Mouse (Mus musculus): ENCODE data around the gene Dock1.
A peak's percentile ranks its signal among the peaks of the same experiment; 100 is the strongest.

Dock1 gene

DNA sequence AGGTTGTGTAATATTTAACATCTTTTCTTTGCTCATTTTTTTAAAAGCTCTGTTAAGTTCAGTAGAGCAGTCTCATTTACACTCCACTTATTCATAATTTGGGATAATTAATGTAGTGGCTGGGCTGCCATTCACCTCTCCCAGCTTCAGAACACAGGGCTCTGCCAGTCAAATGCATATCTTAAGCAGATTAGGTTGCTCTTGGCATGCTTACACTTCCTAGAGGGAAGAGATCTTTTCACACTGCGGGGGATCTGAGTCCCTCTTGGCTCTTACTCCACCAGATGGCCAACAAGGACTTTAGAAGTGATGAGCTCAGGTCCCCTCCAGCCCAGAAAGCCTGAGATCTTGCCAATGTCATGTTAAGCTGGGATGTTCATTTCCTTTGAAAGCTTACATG, 150.8 kb downstream of the Dock1 start:
- DNase-seq (ENCODE audit: low read depth, low spot score) = no peak

DNA sequence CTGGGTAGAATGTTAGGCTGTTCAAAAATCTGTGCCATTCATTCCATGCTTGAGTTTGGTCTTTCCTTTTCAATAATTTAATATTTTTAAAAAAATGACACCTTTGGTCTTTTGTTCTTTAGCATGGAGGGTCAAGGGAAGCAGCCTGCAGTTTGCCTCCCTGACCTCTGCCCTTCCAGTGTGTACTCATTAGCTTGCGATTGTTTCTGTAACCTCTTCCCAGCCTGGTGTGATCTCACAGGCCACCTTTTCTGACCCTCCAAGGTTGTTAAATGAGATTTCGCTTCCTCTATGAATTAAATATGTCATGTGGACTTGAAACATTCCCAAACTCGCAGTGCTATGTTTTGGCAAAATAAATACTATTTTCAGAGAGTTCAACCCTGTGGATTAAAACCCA, 151.6 kb downstream of the Dock1 start:
- no peak for DNase-seq (ENCODE audit: low read depth, low spot score)

DNA sequence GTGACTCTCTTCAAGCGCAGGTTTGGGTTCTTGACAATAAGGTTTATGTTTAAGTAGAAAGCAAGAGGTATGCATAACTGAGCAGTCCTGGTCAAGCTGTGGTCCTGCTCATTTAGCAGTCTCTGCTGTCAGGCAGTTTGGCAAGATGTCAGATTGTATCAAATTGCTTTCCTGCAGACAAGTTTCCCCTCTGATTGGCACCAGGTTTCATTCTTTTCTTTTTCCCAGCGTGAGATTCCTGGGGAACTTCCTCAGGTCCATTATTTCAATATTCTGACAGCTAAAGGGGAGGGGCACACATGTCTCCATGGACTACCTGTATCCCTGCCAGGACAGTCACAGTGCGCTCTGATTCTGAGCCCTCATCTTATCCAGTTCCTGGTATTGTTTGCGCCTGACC, 153.4 kb downstream of the Dock1 start:
- no peak for DNase-seq (ENCODE audit: low read depth, low spot score)

DNA sequence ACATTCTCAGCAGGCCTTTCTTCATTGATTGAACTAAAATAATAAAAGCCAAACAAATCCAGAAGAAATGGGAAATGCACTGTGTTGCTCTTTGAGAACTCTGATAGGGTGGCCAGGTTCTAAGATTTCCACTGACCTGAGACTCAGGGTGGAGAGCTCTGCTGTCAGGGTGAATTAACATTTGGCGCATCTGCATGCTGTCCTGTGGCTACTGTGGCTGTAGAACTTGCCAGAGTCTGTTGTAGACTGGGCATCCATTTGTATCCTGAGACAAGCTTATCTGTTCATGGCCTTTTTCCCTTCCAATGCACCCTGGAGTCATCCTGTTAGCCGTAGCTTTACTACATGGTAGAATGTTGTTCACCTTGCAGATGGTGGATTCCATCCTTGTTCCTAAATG, 169.6 kb downstream of the Dock1 start:
- no peak for DNase-seq (ENCODE audit: low read depth, low spot score)

DNA sequence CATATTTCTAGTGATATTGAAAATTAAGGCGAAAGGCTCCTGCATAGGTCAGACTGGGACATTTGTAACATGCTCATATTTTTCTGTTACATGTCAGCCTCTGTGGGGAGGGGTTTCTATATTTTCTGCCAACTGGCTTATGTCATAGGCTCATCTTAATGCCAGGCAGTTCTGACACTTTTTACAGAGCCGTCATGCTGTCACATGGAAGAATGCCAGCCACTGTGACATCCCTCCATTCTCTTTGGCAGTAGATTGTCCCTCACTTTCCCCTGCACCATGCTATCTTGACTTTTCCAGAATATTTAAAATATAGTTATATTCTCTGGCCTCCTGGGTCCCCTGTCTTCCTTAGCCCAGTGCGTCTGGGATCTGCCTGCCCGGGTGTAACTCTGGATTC, 172.3 kb downstream of the Dock1 start:
- DNase-seq (ENCODE audit: low read depth, low spot score) = no peak

DNA sequence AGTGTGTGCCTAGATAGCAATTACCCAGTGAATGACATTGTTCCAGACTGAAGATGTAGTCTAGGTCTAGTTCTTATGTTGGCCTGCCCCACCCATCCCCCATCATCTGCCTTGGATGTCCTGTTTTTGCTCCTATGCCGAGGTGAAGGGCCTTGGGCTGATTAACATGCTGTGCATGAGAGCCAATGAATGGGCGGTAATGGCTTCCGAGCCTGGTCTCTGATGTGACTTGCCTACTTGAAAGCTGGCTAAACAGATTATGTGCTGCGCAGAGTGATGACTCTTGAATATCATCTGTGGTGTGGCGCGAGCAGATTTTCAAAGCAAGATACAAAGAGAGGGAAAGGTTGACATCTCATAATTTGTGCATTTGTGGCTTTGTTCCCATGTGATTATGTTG, 191.5 kb downstream of the Dock1 start:
- no peak for DNase-seq (ENCODE audit: low read depth, low spot score)

DNA sequence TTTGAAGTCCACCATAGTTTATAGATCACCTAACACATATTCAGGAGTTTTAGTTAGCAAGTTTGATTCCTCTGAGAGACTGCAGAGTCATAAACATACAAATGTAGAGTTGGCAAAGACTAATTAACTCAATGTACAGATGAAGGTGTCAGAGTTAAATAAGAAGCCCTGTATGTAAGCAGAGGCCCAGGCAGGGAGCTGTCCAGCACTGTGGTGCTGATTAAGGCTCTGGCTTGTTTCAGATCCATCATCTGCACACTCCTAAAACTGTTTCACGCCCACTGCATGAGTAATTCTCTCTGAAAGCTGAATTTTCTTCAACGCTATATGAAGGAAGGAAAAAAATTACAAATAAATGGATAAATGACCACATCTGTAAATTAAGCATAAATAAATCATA, 193.7 kb downstream of the Dock1 start:
- no peak for DNase-seq (ENCODE audit: low read depth, low spot score)

DNA sequence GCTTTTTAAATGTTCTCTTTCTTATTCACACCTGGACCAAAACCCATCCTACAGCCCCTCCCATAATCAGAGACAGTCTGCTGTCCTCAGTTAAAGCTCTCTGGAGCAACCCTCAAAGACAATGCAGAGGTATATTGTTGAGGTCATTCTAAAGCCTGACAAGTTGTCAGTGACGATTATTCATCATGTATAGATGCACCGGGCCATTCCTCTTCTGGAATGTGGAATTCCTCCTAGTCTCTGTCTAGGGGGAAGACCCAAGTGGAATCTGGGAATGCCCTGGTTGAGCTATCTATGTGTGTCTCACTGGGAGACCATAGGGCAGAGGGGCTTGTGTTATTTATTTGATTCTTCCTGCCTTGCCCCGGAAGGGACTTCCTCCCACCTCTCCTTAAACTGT, 202.1 kb downstream of the Dock1 start:
- no peak for DNase-seq (ENCODE audit: low read depth, low spot score)

DNA sequence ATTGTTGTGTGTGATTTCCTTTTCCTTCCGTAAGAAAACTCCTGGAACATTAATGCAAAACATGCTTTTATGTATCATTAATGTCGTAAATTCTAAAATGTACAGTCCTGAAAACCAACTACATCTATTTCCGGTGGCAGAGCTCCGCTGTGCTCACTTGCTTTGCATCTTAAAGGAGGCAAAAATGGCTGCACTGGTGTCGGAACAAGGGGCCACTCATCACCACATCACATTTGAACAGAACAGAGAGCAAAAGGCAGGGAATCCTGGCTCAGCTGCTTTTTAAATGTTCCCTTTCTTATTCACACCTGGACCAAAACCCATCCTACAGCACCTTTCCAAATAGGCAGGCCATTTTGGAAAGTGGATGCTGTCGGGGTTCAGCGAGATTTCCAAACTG, 202.5 kb downstream of the Dock1 start:
- no peak for DNase-seq (ENCODE audit: low read depth, low spot score)

DNA sequence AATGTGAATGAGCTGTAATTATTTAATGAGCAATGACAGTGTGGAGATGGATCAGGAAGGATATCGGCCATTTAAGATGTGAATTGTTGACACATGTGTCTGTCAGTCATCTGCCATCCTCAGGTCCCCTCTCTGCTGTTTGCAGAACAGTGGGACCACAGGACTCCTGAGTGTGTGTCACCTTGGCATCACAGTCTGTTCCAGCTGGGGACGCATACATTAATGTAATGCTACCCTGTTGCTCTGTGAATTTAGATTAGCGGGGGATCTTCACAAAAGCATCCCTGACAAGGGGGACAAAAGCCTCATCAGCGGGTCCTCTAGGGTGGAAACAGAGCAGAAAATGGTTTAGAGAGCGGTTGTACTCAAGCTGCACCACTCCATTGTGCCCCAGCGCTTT, 208.5 kb downstream of the Dock1 start:
- DNase-seq (ENCODE audit: low read depth, low spot score) = no peak

DNA sequence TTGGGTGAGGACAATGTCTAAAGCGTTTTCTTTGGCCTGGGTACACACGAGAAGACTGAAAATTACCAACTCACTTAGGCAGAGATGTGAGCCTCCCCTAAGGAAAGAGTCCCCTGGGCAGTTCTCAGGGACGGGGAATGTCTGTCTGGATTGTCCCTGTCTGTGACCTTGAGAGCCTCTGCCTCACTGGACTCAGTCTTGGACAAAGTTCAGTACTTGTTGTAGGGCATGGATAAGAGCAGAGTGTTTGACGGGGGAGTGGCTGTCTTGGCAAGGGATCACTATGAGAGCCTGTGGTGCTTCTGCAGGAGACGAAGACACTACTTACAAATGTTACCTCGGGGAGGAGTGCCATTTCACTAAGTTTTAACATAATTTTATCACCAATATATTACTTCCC, 210.0 kb downstream of the Dock1 start:
- no peak for DNase-seq (ENCODE audit: low read depth, low spot score)

DNA sequence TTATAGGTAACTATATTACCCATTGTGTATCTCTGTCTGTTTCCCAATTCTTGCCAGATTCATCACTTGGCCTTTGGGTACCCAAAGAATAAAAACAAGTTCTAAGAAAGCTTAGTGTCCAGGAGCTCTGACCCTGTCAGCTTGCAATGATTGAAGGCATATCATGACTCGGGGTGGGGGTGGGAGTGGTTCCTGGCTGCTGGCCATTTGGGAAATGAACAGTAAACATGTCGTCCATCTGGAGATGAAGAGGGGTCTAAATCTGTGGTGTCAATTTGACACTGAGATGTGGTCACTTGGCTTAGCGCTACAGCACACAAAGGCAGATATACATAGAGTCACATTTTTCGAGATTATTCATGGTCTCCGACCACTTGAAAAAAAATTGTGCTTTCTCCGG, 213.1 kb downstream of the Dock1 start:
- no peak for DNase-seq (ENCODE audit: low read depth, low spot score)

DNA sequence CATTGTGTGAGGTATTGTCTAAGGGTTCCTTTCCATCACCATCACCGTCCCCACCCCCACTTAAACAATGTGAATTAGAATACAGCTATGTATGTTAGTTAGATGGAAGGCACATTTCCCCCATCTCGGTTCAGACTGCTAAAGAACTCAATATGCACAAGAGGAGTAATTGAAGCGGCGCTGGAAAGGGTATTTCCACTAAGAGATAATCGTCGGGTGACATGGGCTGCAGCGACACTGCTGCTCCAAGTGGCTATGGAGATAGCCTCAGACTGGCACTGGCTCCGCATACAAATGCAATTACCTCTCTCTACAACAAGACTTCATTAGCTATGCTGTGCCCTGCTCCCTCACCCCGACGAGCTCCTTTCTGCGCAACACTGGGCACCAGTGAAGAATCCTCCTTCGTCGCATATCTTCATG, 222.0 kb downstream of the Dock1 start:
- DNase-seq (ENCODE audit: low read depth, low spot score) = no peak

DNA sequence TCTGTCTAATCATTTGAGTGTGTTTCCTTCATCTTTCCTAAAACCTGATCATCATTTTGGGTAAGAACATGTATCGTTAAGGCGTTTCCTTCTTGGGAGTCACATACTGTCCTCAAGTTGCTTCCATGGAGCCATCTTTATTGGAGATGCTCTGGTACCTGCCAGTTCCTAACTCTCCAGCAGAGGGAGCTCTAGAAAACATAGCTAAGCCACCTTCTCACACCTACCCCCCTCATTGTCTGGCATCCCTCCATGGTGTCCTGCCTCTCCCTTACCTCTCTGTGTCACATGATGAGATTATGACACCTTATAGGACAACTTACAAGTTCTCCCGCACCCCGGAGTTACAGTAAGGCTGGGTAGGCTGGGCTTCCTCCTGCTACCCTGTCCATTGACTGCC, 222.5 kb downstream of the Dock1 start:
- peak; percentile 20 for DNase-seq (ENCODE audit: low read depth, low spot score)

DNA sequence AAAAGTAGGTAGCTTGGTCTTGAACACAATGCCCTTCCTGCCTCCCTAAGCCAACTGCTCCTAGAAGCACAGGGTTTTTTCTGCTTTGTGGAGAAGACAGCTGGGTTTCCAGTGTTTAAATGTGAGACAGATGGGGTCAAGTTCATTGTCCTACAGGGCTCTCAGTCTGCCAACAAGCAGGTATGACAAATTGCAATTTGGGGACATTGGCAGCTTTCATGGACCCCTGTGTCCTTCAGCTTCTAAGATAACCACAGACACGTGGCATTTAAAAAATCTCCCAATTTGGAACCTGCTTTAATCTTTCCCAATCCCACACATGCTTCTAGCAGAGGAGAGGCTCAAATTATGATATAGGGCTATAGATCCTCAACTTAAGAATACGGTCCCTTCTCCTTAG, 224.2 kb downstream of the Dock1 start:
- DNase-seq (ENCODE audit: low read depth, low spot score) = no peak

DNA sequence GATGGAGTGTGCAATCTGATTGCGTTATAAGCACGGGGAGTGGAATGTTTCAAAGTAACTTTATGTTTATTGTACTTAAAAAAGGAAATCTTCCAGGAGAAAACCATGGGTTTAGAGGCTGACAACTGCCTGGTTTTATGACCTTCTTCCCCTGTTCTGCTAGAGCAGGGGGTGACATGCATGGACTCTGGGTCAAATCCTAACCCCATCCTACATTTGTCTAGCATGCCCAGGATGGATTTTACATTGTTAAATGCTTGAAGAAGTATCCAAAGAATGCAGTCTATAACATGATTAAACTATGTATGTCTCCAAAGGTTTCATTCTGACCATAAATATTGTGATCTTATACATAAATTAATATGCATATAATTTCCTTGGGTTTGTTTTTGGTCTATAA, 229.0 kb downstream of the Dock1 start:
- DNase-seq (ENCODE audit: low read depth, low spot score) = no peak

DNA sequence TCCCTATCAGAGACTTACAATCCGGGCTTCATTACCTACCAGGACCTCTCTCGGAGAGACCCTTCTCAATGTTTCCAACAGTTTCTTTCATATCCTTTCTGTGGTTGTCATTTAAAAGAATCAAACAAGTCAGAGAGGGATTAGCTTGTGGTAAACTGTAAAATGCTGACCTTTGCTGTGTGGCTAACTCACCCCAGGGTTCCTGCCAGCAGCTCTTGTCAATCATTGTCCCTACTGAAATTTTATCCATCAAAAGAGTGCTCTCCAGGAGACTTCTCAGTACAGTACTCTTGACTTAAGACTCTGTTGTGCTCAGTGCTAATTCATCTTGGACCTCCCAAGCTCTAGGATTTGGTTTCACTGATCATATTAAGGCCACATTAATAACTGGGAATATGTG, 231.5 kb downstream of the Dock1 start:
- no peak for DNase-seq (ENCODE audit: low read depth, low spot score)

DNA sequence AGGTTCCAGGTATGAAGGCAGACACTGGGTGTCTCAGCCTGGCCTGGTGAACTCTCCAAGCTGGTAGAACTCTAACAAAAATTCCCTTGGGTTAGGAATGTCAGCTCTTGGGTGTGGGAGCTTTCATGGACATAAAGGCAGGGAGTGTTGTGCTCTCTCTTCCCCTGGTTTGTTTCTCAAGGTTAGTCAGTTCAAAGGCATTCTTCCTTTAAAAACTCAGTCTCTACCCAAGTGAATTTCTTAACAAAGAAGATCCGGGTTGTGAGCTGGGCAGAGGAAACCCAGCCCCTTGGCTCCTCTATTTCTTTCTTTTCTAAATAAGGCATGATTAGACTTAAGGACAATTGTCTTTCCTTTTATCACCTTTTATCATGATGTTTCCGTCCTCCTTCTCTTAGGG, 261.4 kb downstream of the Dock1 start:
- DNase-seq (ENCODE audit: low read depth, low spot score) = no peak

DNA sequence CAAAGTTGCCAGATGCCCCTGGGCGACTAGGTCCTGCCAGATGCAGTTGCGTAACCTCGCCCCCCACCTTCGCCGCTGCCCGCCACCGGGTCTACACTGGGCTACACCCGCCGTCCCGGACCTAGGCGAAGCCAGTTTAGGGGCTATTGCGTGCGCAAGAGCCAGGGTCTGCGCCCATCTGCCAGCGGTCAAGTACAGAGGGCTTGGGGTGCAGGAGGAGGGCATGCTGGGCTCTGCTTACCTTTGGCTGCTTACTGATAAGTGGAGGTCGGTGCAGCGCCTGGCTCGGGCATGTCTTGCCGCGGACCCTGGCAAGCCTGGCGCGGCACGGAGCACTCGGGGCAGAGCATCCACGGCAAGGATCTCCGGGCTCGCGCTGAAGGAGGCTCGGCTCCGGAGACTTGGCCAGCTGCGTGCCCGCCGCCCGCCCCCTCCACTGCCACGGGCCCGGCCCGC, 267.0 kb downstream of the Dock1 start:
- DNase-seq (ENCODE audit: low read depth, low spot score) = no peak

DNA sequence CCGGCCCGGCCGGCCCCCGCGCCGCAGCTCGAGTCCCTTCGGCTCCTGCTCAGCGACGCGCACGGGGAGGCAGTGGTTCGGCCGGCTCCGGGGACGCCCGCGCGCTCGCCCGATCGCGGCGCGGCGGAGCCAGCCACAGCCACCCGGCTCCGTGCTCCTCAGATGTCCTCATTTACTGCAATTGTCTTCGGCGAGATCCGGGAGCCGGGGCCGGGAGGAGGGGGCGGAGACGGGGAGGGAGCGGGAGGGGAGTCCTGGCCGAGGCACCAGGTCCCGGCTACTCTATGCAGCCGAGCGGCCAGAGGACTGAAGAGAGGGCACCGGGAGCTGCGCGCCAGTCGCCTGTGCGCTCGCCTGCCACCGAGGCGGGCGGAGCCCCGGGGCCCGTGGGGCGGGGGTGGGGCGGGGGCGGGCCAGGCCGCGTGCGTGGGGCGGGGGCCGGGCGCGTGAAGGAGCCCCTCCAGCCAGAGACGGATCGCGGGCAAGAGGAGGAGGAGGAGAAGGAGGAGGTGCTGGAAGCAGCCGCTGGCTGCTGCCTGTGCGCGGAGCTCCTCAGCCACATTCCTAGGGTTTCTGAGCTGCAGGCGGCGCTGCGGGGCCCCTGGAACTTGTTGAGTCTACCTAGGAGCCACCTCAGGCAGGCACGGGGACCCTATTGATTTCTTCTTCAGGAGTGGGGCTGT, 267.6 kb downstream of the Dock1 start, which contains the start of gene Fam196a:
Gene Fam196a (minus strand): TSS at position 504 of the 683 bp plus-strand sequence.
- no peak for DNase-seq (ENCODE audit: low read depth, low spot score)

DNA sequence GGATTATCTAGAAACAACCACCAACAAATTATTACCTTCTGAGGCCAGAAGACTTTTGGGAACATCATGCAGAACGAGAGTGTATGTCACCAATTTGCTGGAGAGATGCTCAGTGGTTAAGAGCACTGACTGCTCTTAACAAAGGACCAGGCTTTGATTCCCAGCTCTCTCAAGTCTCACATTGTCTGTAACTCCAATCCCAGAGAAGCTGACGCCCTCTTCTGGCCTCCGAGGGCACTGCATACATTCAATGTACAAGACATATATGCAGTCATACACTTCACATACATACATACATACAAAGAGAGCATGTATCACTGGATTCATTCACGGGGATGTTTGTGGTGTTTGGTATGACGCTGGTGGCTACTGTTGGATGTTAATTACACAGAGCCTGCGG, 271.4 kb downstream of the Dock1 start:
- no peak for DNase-seq (ENCODE audit: low read depth, low spot score)

DNA sequence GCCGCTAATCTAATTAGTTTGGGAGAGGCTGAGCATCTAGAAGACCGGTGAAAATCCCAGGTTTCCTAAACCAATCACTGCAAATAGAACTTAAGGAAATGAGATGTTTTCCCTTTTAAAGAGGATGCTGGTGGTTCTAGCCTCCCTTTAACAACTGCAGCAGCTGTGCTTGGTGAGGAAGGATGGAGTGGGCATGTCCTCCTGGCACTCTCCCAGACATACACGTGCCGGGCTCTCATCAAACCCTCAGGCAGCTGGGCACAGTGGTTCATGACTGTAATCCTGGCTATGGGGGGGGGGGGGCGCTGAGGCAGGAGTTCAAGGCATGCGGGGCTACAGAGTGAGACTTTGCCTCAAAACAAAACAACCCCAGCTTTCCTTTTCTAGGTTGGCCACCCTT, 272.6 kb downstream of the Dock1 start:
- no peak for DNase-seq (ENCODE audit: low read depth, low spot score)

DNA sequence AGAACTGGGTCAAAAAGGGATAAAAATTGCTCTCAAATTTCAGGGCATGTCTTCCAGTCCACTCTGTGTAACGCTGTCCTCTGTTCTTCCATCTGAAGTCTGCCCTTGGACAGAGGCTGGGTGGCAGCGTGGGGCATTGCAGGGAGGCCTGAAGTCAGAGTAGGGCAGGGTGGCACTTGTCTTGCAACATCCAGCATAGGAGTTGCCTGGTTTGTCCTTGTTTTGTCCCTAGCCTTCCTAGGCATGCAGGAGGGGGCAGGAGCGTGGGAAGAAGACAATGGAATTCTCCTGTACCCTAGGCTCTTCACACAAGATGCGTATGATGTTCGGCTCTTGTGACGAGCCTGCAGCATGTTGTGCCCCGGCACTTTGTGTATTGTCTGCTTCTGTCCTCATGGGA, 273.2 kb downstream of the Dock1 start:
- no peak for DNase-seq (ENCODE audit: low read depth, low spot score)

All from CD4-positive, CD25-positive, alpha-beta regulatory T cell, adult 2 months (primary cell).